Mouse (Mus musculus) liver, embryonic 18 days (tissue): ENCODE results near the gene Stard3. TPM values are rescaled to one million over a fixed set of nuclear protein-coding genes. Genes with fewer than 3 reads are reported as not detected.

Experiments
- polyA plus RNA-seq: library from polyadenylated mRNA; depleted of rRNA; stranded (reverse); fragments of >200 nt; gene quantifications from 2 replicates; pipeline ENCODE4 v1.2.3, GENCODE M21; 2012; rRNA removed

Gene Stard3
- 24.3 and 28.8 TPM in 2 replicates for polyA plus RNA-seq

GRCm38 (mm10) chr11:98358161-98359083, at the start of gene Stard3:
Gene Stard3 (plus strand): TSS chr11:98358368.

GRCm38 (mm10) chr11:98329081-98329959, 28.8 kb upstream of the Stard3 start, which contains the start of gene Neurod2:
Gene Neurod2 (minus strand): TSS chr11:98329648.

GRCm38 (mm10) chr11:98348083-98348961, 9.8 kb upstream of the Stard3 start, which contains the start of gene Ppp1r1b:
Gene Ppp1r1b (plus strand): TSS chr11:98348404.

GRCm38 (mm10) chr11:98383261-98384030, 25.3 kb downstream of the Stard3 start, which contains the start of gene Tcap:
Gene Tcap (plus strand): TSS chr11:98383811.

GRCm38 (mm10) chr11:98385638-98386585, 27.7 kb downstream of the Stard3 start, which contains the start of gene Pnmt:
Gene Pnmt (plus strand): TSS chr11:98386450.

GRCm38 (mm10) chr11:98400161-98400726, 42.1 kb downstream of the Stard3 start, which contains the start of gene Pgap3:
Gene Pgap3 (minus strand): TSS chr11:98400490.

GRCm38 (mm10) chr11:98412273-98412796, 54.2 kb downstream of the Stard3 start, which contains the start of gene Erbb2:
Gene Erbb2 (plus strand): TSS chr11:98412470.

Other genes with a start within 250 kb of the Stard3 start
- gene Fbxl20, start 208.0 kb upstream of the Stard3 start, polyA plus RNA-seq, result 3.8 and 4.8 TPM in 2 replicates
- gene Med1, start 165.1 kb upstream of the Stard3 start, polyA plus RNA-seq, result 7.7 and 8.1 TPM in 2 replicates
- 9.2 and 11.4 TPM in 2 replicates for gene Cdk12, start 155.3 kb upstream of the Stard3 start, polyA plus RNA-seq
- not detected in 2 replicates for gene Neurod2, start 28.7 kb upstream of the Stard3 start, polyA plus RNA-seq
- 2.5 and 3.4 TPM in 2 replicates for gene Ppp1r1b, start 10.0 kb upstream of the Stard3 start, polyA plus RNA-seq
- 0.22 TPM in 1 of 2 replicates, not detected in the other for gene Tcap, start 25.4 kb downstream of the Stard3 start, polyA plus RNA-seq
- 0.08 TPM in 1 of 2 replicates, not detected in the other for gene Pnmt, start 28.1 kb downstream of the Stard3 start, polyA plus RNA-seq
- gene Pgap3, start 42.1 kb downstream of the Stard3 start, polyA plus RNA-seq, result 3.2 and 3.8 TPM in 2 replicates
- 1.2 and 1.4 TPM in 2 replicates for gene Erbb2, start 54.1 kb downstream of the Stard3 start, polyA plus RNA-seq
- gene Mien1, start 80.6 kb downstream of the Stard3 start, polyA plus RNA-seq, result 47.0 and 54.6 TPM in 2 replicates
- gene Grb7, start 88.0 kb downstream of the Stard3 start, polyA plus RNA-seq, result 55.0 and 55.3 TPM in 2 replicates
- 1.1 TPM in 2 replicates for gene Ikzf3, start 187.7 kb downstream of the Stard3 start, polyA plus RNA-seq
- gene Zpbp2, start 192.7 kb downstream of the Stard3 start, polyA plus RNA-seq, result 0.30 and 0.43 TPM in 2 replicates
- 27.8 and 29.1 TPM in 2 replicates for gene Ormdl3, start 229.0 kb downstream of the Stard3 start, polyA plus RNA-seq
- not detected in 2 replicates for gene Lrrc3c, start 239.9 kb downstream of the Stard3 start, polyA plus RNA-seq